Mouse (Mus musculus): ENCODE data around the gene Sipa1l1.

Sipa1l1 gene

GRCm38 (mm10) chr12:82294906-82295887 lies 126.1 kb downstream of the Sipa1l1 start:
- no peak for DNase-seq (ENCODE audit: low spot score in 2 of 2)

- DNase-seq (ENCODE audit: low spot score in 2 of 2) = no peak
These were observed 127.2 kb downstream of the Sipa1l1 start for GRCm38 (mm10) chr12:82296276-82296675.

GRCm38 (mm10) chr12:82297196-82297595 lies 128.1 kb downstream of the Sipa1l1 start:
- no peak for DNase-seq (ENCODE audit: low spot score in 2 of 2)

- DNase-seq (ENCODE audit: low spot score in 2 of 2) = no peak
These were observed 129.7 kb downstream of the Sipa1l1 start for GRCm38 (mm10) chr12:82298662-82299460.

- no peak for DNase-seq (ENCODE audit: low spot score in 2 of 2)
These were observed 135.0 kb downstream of the Sipa1l1 start for GRCm38 (mm10) chr12:82304140-82304539.

GRCm38 (mm10) chr12:82306035-82306434 lies 136.9 kb downstream of the Sipa1l1 start:
- no peak for DNase-seq (ENCODE audit: low spot score in 2 of 2)

GRCm38 (mm10) chr12:82311593-82311992 lies 142.5 kb downstream of the Sipa1l1 start:
- DNase-seq (ENCODE audit: low spot score in 2 of 2) = no peak

GRCm38 (mm10) chr12:82312091-82312820 lies 143.1 kb downstream of the Sipa1l1 start:
- DNase-seq (ENCODE audit: low spot score in 2 of 2) = no peak

GRCm38 (mm10) chr12:82313091-82313490 lies 144.0 kb downstream of the Sipa1l1 start:
- DNase-seq (ENCODE audit: low spot score in 2 of 2) = no peak

GRCm38 (mm10) chr12:82319436-82320131 lies 150.5 kb downstream of the Sipa1l1 start:
- no peak for DNase-seq (ENCODE audit: low spot score in 2 of 2)

- DNase-seq (ENCODE audit: low spot score in 2 of 2) = no peak
These were observed 151.1 kb downstream of the Sipa1l1 start for GRCm38 (mm10) chr12:82320204-82320603.

GRCm38 (mm10) chr12:82321397-82321796 lies 152.3 kb downstream of the Sipa1l1 start:
- no peak for DNase-seq (ENCODE audit: low spot score in 2 of 2)

- no peak for DNase-seq (ENCODE audit: low spot score in 2 of 2)
These were observed 152.7 kb downstream of the Sipa1l1 start for GRCm38 (mm10) chr12:82321855-82322254.

- DNase-seq (ENCODE audit: low spot score in 2 of 2) = no peak
These were observed 153.8 kb downstream of the Sipa1l1 start for GRCm38 (mm10) chr12:82322759-82323451.

GRCm38 (mm10) chr12:82324621-82325020 lies 155.5 kb downstream of the Sipa1l1 start:
- DNase-seq (ENCODE audit: low spot score in 2 of 2) = no peak

- no peak for DNase-seq (ENCODE audit: low spot score in 2 of 2)
These were observed 156.4 kb downstream of the Sipa1l1 start for GRCm38 (mm10) chr12:82325502-82325901.

GRCm38 (mm10) chr12:82326438-82326837 lies 157.3 kb downstream of the Sipa1l1 start:
- DNase-seq (ENCODE audit: low spot score in 2 of 2) = no peak

- DNase-seq (ENCODE audit: low spot score in 2 of 2) = no peak
These were observed 159.0 kb downstream of the Sipa1l1 start for GRCm38 (mm10) chr12:82328112-82328511.

GRCm38 (mm10) chr12:82332836-82333614 lies 163.9 kb downstream of the Sipa1l1 start:
- DNase-seq (ENCODE audit: low spot score in 2 of 2) = no peak

GRCm38 (mm10) chr12:82333999-82334398 lies 164.9 kb downstream of the Sipa1l1 start:
- no peak for DNase-seq (ENCODE audit: low spot score in 2 of 2)

All from right cerebral cortex, postnatal 36 days (tissue).